Mouse (Mus musculus) cerebellum, adult 2 months (tissue): ENCODE results near the gene Cdc42ep2.

Experiments
- CTCF ChIP-seq: fragments of 200-500 bp; IDR thresholded peaks from 2 replicates; pipeline ENCODE4 v1.5.1; 2011; ENCODE audit warnings: low read depth, mild to moderate bottlenecking, control low read depth, low read length, moderate library complexity, borderline replicate concordance; ENCODE audit not compliant: insufficient read depth
- POLR2A ChIP-seq: fragments of 200-500 bp; IDR thresholded peaks from 2 replicates; pipeline ENCODE4 v1.6.1; 2011; ENCODE audit warnings: low read length, control low read depth, borderline replicate concordance; ENCODE audit not compliant: insufficient read depth

DNA sequence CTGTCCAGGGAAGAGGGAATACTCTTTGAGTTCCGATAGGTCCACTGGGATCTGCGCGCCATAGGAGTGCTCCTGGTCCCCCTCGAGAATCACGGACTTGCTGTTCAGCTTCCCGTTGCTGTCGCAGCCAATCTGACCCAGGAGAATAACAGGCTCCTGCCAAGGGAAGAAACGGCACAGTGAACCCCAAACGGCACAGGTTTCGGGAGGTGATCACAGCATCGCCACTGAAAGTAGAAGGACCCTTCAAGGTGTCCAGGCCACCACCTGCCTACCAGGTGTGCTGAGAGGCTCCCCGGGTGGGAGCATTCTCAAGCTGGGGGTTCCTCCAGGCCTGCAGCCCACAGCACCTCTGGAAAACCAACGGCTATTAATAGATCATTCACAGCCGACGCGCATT, 27.0 kb upstream of the Cdc42ep2 start:
- TF ChIP-seq POLR2A (no peak), CTCF (no peak)
